Mouse (Mus musculus) ES-E14 (cell line): ENCODE measurements around the gene Cblb. TPM values are rescaled to one million over a fixed set of nuclear protein-coding genes. Genes with fewer than 3 reads are reported as not detected.

ENCODE experiments used
- DNase-seq: peaks from one replicate; pipeline ENCODE4 v3.0.0-alpha.2; 2013; ENCODE audit warnings: low read depth, low spot score
- H3K27ac ChIP-seq: 2 replicates; pipeline ENCODE4 v1.5.1; 2012; ENCODE audit warnings: low read depth, mild to moderate bottlenecking, low read length, moderate library complexity, mixed read lengths; ENCODE audit not compliant: poor library complexity, insufficient read depth, severe bottlenecking
- H3K36me3 ChIP-seq: 2 replicates; pipeline ENCODE4 v1.6.1; 2012; ENCODE audit warnings: mild to moderate bottlenecking, low read length, moderate library complexity, mixed read lengths; ENCODE audit not compliant: control insufficient read depth, poor library complexity, insufficient read depth, severe bottlenecking
- H3K4me1 ChIP-seq, 2 experiments: fragments of 150-350 bp in 1 of 2; sonication (generic) in 1 of 2; 2 replicates each; pipeline ENCODE4 v1.6.1; 2012; ENCODE audit warnings: low read length in 2 of 2, mild to moderate bottlenecking in 1 of 2, mixed read lengths in 1 of 2; ENCODE audit not compliant: control insufficient read depth in 2 of 2, insufficient read depth in 2 of 2, poor library complexity in 1 of 2
- H3K4me3 ChIP-seq, 2 experiments: fragments of 150-350 bp in 1 of 2; sonication (generic) in 1 of 2; 2 replicates each; pipeline ENCODE4 v1.5.1; 2012; ENCODE audit warnings: low read length in 2 of 2, low read depth in 1 of 2, mild to moderate bottlenecking in 1 of 2, mixed read lengths in 1 of 2; ENCODE audit not compliant: insufficient read depth in 1 of 2, poor library complexity in 1 of 2, severe bottlenecking in 1 of 2
- H3K9ac ChIP-seq: 2 replicates; pipeline ENCODE4 v1.6.1; 2012; ENCODE audit warnings: low read depth, mild to moderate bottlenecking, low read length, mixed read lengths; ENCODE audit not compliant: poor library complexity, insufficient read depth, severe bottlenecking
- H3K9me3 ChIP-seq: fragments of 150-350 bp; sonication (generic); 2 replicates; pipeline ENCODE4 v1.6.1; 2012; ENCODE audit warnings: low read depth, mild to moderate bottlenecking, low read length; ENCODE audit not compliant: control insufficient read depth, insufficient read depth
- CHD2 ChIP-seq: IDR thresholded peaks from 2 replicates; pipeline ENCODE4 v1.6.1; 2014; ENCODE audit warnings: mild to moderate bottlenecking, low read depth, low read length, inconsistent platforms
- HCFC1 ChIP-seq: IDR thresholded peaks from 2 replicates; pipeline ENCODE4 v1.6.1; 2012; ENCODE audit warnings: low read length, inconsistent platforms, borderline replicate concordance; ENCODE audit not compliant: insufficient read depth
- MAFK ChIP-seq: IDR thresholded peaks from 2 replicates; pipeline ENCODE4 v1.6.1; 2014; ENCODE audit warnings: mild to moderate bottlenecking, low read depth, low read length, inconsistent platforms; ENCODE audit not compliant: insufficient read depth
- ZC3H11A ChIP-seq: IDR thresholded peaks from 2 replicates; pipeline ENCODE4 v1.6.1; 2012; ENCODE audit warnings: low read depth, mild to moderate bottlenecking, inconsistent platforms, low read length, borderline replicate concordance
- ZNF384 ChIP-seq: IDR thresholded peaks from 2 replicates; pipeline ENCODE4 v1.6.1; 2012; ENCODE audit warnings: low read depth, low read length, inconsistent platforms
- in situ Hi-C, 2 experiments: fragments of 600-800 bp; cut with MboI; formaldehyde crosslinking; loops; one replicate each; pipeline ENCODE4 v1.15.1; 2025; ENCODE audit warnings: low sequenced_read_pairs in 2 of 2, inconsistent platforms in 1 of 2; ENCODE audit not compliant: unreplicated experiment in 2 of 2
- total RNA-seq: library from RNA; depleted of rRNA; stranded (reverse); fragments of 300-350 nt; gene quantifications from 2 replicates; pipeline ENCODE4 v1.2.3, GENCODE M21; 2012

Gene Cblb
- total RNA-seq, 1 experiment: 5.1 TPM

DNA sequence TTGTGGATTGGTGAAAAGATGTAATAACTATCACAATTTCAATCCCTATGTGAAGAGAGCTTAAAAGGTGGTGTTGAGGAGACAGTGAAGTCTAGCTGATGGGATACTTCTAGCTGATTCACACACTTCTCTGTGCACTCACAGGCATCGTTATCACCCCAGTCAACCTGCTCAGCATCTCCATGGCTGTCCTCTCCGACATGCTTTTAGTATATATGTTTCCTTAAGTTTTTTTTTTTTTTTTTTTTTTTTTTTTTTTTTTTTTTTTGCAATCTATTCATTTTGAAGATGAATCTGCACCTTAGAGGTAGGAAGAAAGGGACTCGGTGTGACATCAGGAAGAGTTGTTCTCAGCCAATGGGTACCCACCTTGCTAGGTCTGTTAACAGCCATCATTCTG lies 112.8 kb downstream of the Cblb start:
- Histone ChIP-seq H3K36me3 (no peaks in the 10 kb centered on the region; the same call in 1 of the 2 replicates), H3K9me3 (no peaks in the 10 kb centered on the region), H3K4me3 (no peak overlapping the region), H3K9ac (no peak overlapping the region), H3K4me1 (no peaks in the 10 kb centered on the region), H3K27ac (no peak overlapping the region)
- no peak for DNase-seq
- TF ChIP-seq CHD2 (no peak), ZNF384 (peak; percentile 43)
- in situ Hi-C loops: no loop called here

GRCm38 (mm10) chr16:52144792-52145191 lies 113.8 kb downstream of the Cblb start:
- Histone ChIP-seq H3K4me1 (no peaks in the 10 kb centered on the region), H3K9me3 (no peaks in the 10 kb centered on the region), H3K4me3 (no peak overlapping the region), H3K9ac (no peak overlapping the region), H3K27ac (no peak overlapping the region), H3K36me3 (no peaks in the 10 kb centered on the region; the same call in 1 of the 2 replicates)
- in situ Hi-C loops: no loop called here
- no peak for DNase-seq
- no peak for TF ChIP-seq ZNF384
- no peak for TF ChIP-seq ZC3H11A
- no peak for TF ChIP-seq HCFC1
- no peak for TF ChIP-seq CHD2
- no peak for TF ChIP-seq MAFK

- no peaks in the 10 kb centered on the region for H3K9me3 ChIP-seq
- in situ Hi-C loops: no loop called here
- no peak overlapping the region for H3K9ac ChIP-seq
- no peak for DNase-seq
- no peak overlapping the region for H3K27ac ChIP-seq
- H3K4me3 ChIP-seq: no peak overlapping the region
- TF ChIP-seq ZNF384: no peak
- no peak for TF ChIP-seq HCFC1
- no peak for TF ChIP-seq MAFK
- no peak for TF ChIP-seq CHD2
- H3K4me1 ChIP-seq: no peaks in the 10 kb centered on the region
- no peaks in the 10 kb centered on the region; the same call in 1 of the 2 replicates for H3K36me3 ChIP-seq
Measured at GRCm38 (mm10) chr16:52145552-52145951, 114.5 kb downstream of the Cblb start.

GRCm38 (mm10) chr16:52146976-52147696 lies 116.1 kb downstream of the Cblb start:
- Histone ChIP-seq H3K9me3 (no peaks in the 10 kb centered on the region), H3K9ac (no peak overlapping the region), H3K4me1 (no peaks in the 10 kb centered on the region), H3K36me3 (no peaks in the 10 kb centered on the region; the same call in 1 of the 2 replicates), H3K27ac (no peak overlapping the region), H3K4me3 (no peak overlapping the region)
- TF ChIP-seq CHD2: no peak
- no peak for TF ChIP-seq MAFK
- no peak for TF ChIP-seq ZNF384
- TF ChIP-seq HCFC1: no peak
- no peak for TF ChIP-seq ZC3H11A
- in situ Hi-C loops: no loop called here
- no peak for DNase-seq

DNA sequence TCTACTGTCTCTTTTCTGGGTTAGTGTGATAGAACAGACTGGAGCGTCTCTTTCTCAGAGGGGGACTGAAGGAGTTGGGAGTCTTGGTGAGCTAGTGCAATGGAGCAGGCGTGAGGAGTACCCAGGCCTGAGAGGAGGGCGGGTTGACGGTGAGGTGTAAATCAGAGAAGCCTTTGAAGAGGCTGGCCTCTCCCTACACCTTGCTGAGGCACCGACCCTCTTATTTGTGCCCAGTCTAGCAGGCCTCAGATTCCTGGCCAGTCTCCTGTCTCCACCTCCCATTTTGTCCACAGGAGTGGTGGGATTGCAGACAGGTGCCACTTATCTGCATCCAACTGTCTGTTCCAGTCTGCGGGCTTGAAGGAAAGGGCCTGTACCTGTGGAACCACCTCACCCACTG lies 117.0 kb downstream of the Cblb start:
- no peaks in the 10 kb centered on the region for H3K4me1 ChIP-seq
- in situ Hi-C loops: no loop called here
- no peak overlapping the region for H3K4me3 ChIP-seq
- TF ChIP-seq ZC3H11A: no peak
- no peak for TF ChIP-seq ZNF384
- no peak for TF ChIP-seq HCFC1
- no peak for TF ChIP-seq CHD2
- no peak for TF ChIP-seq MAFK
- H3K27ac ChIP-seq: no peak overlapping the region
- H3K36me3 ChIP-seq: no peaks in the 10 kb centered on the region; the same call in 1 of the 2 replicates
- no peaks in the 10 kb centered on the region for H3K9me3 ChIP-seq
- DNase-seq: no peak
- no peak overlapping the region for H3K9ac ChIP-seq
